8 mouse cellular contexts compared by ENCODE assay signal in genomic region chr15:99474576-99474926, GRCm38 (mm10). TPM values are rescaled to one million over a fixed set of nuclear protein-coding genes. Genes with fewer than 3 reads are reported as not detected.
DNase-seq lines count a peak whose midpoint lies in the region; ATAC-seq lines count a peak whose summit lies in the region.

TSS of gene Bcdin3d (minus strand) at chr15:99474730.

- DNase-seq in 416B (ENCODE audit: low read depth), result peak; percentile 88
- DNase-seq in adrenal gland, postnatal 36 days, result peak; percentile 90 to 93
- DNase-seq in embryonic facial prominence, embryonic 14.5 days (ENCODE audit: low spot score), result peak; percentile 94
- DNase-seq in heart, embryonic 10.5 days (ENCODE audit: low spot score), result peak; percentile 95
- DNase-seq in liver, result peak; percentile 87
- peak; percentile 84 to 92 for DNase-seq in spleen, postnatal 4 days (ENCODE audit: low spot score in 2 of 2)

- H3K9me3 ChIP-seq in embryonic facial prominence, embryonic 14.5 days (ENCODE audit: control insufficient read depth, low read length), result no peaks in the 10 kb centered on the region
- H3K9me3 ChIP-seq in heart, embryonic 10.5 days, result no peaks in the 10 kb centered on the region
- H3K9me3 ChIP-seq in kidney, embryonic 14.5 days (ENCODE audit: control insufficient read depth, low read length), result no peaks in the 10 kb centered on the region

- H3K4me3 ChIP-seq in embryonic facial prominence, embryonic 14.5 days (ENCODE audit: low read depth, low read length), result peak within 1 kb of the TSS; percentile 66
- peak within 1 kb of the TSS; percentile 87 for H3K4me3 ChIP-seq in heart, embryonic 10.5 days
- peak within 1 kb of the TSS; percentile 72 for H3K4me3 ChIP-seq in kidney, embryonic 14.5 days (ENCODE audit: low read length)

- under 1% methylated on average over 21 of the region's 26 CpGs for WGBS in embryonic facial prominence, embryonic 14.5 days
- WGBS in heart, embryonic 10.5 days, result under 1% methylated on average over 26 of the region's 26 CpGs
- under 1% methylated on average over 26 of the region's 26 CpGs for WGBS in kidney, embryonic 14.5 days

- H3K9ac ChIP-seq in embryonic facial prominence, embryonic 14.5 days (ENCODE audit: low read depth, low read length), result peak within 1 kb of the TSS; percentile 86
- peak within 1 kb of the TSS; percentile 83 for H3K9ac ChIP-seq in kidney, embryonic 14.5 days (ENCODE audit: low read depth, low read length)

- no peaks in the 10 kb centered on the region for H3K27me3 ChIP-seq in embryonic facial prominence, embryonic 14.5 days (replicated peaks; ENCODE audit: control insufficient read depth, insufficient read depth, low read length)
- no peaks in the 10 kb centered on the region for H3K27me3 ChIP-seq in heart, embryonic 10.5 days (ENCODE audit: insufficient read depth, poor library complexity, severe bottlenecking)
- no peaks in the 10 kb centered on the region for H3K27me3 ChIP-seq in kidney, embryonic 14.5 days (ENCODE audit: control insufficient read depth, insufficient read depth, low read length)

- H3K4me1 ChIP-seq in embryonic facial prominence, embryonic 14.5 days (ENCODE audit: control insufficient read depth, insufficient read depth, low read length), result peaks cover 12% of the 10 kb centered on the region
- H3K4me1 ChIP-seq in heart, embryonic 10.5 days, result peaks cover 31% of the 10 kb centered on the region
- peaks cover 7% of the 10 kb centered on the region; the same call in 1 of the 2 replicates for H3K4me1 ChIP-seq in kidney, embryonic 14.5 days (ENCODE audit: control insufficient read depth, insufficient read depth, low read length)

- H3K27ac ChIP-seq in embryonic facial prominence, embryonic 14.5 days (replicated peaks; ENCODE audit: low read depth, low read length), result peak within 1 kb of the TSS; percentile 89
- H3K27ac ChIP-seq in heart, embryonic 10.5 days, result peak within 1 kb of the TSS; percentile 97
- H3K27ac ChIP-seq in kidney, embryonic 14.5 days (ENCODE audit: low read depth, low read length), result peak within 1 kb of the TSS; percentile 87

- peak; percentile 88 for ATAC-seq in embryonic facial prominence, embryonic 14.5 days (ENCODE audit: low read depth)
- peak; percentile 85 for ATAC-seq in kidney, embryonic 14.5 days (ENCODE audit: low FRiP score, low TSS enrichment)
- peak; percentile 78 for ATAC-seq in monocyte, adult 5-6 weeks (replicated peaks; ENCODE audit: insufficient number of reproducible peaks, low FRiP score, low TSS enrichment, poor library complexity, severe bottlenecking)

- peak within 1 kb of the TSS; percentile 62 for H3K4me2 ChIP-seq in embryonic facial prominence, embryonic 14.5 days (ENCODE audit: low read depth, low read length)
- peak within 1 kb of the TSS; percentile 57 for H3K4me2 ChIP-seq in kidney, embryonic 14.5 days (replicated peaks; ENCODE audit: low read depth, low read length)

- peaks cover 10% of the 10 kb centered on the region for H3K36me3 ChIP-seq in embryonic facial prominence, embryonic 14.5 days (ENCODE audit: control insufficient read depth, insufficient read depth, low read length)
- peaks cover 15% of the 10 kb centered on the region for H3K36me3 ChIP-seq in heart, embryonic 10.5 days
- H3K36me3 ChIP-seq in kidney, embryonic 14.5 days (ENCODE audit: control insufficient read depth, insufficient read depth, low read length), result peaks cover 4% of the 10 kb centered on the region; the same call in 1 of the 2 replicates

RNA-seq across cellular contexts. Expression of gene Bcdin3d, which starts in this region (rescaled TPM):
- 1 to 10 TPM; 5.3 to 6.6 TPM for total RNA-seq in adrenal gland, postnatal 36 days (2021)
- polyA plus RNA-seq in embryonic facial prominence, embryonic 14.5 days (2014; fragmentation: Nextera tagmentation; extraction: Ambion mirVana), result 10.8 and 12.9 TPM in 2 replicates
- 11.8 and 13.7 TPM in 2 replicates for polyA plus RNA-seq in heart, embryonic 10.5 days (2016; fragmentation: Nextera tagmentation; extraction: Ambion mirVana)
- polyA plus RNA-seq in kidney, embryonic 14.5 days (2014; fragmentation: Nextera tagmentation; extraction: Ambion mirVana), result 13.2 and 16.9 TPM in 2 replicates
- total RNA-seq in monocyte, adult 5-6 weeks (2017), result 6.8 to 12.5 TPM (median 7.3 TPM) in 3 replicates

Comparison
In these comparisons a context has a peak if more than half of its experiments do, and no peak if none do; other contexts are left out.
1. Peak in every context shown above with its lines: DNase-seq, ATAC-seq, H3K4me3 ChIP-seq and H3K27ac ChIP-seq.